Mouse (Mus musculus) limb, embryonic 14.5 days (tissue): ENCODE measurements around the gene Ncoa5. TPM values are rescaled to one million over a fixed set of nuclear protein-coding genes. Genes with fewer than 3 reads are reported as not detected.

ENCODE experiments used
- ATAC-seq: fragments of 200-750 bp; cut with Nextera tagmentation; 2 replicates; pipeline ENCODE4 v1.8.0; 2017; ENCODE audit warnings: low read depth, moderate number of reproducible peaks, moderate TSS enrichment; ENCODE audit not compliant: low FRiP score
- DNase-seq: peaks from one replicate; pipeline ENCODE4 v3.0.0-alpha.2; 2015; ENCODE audit warnings: low spot score
- H3K27ac ChIP-seq: fragments of 300-500 bp; sonication (generic); replicated peaks from 2 replicates; pipeline ENCODE4 v1.5.1; 2014; ENCODE audit warnings: low read depth, mild to moderate bottlenecking, low read length, moderate library complexity, mixed read lengths
- H3K27me3 ChIP-seq: fragments of 300-500 bp; sonication (generic); 2 replicates; pipeline ENCODE4 v1.6.1; 2014; ENCODE audit warnings: low read length, mixed read lengths; ENCODE audit not compliant: control insufficient read depth, insufficient read depth
- H3K36me3 ChIP-seq: fragments of 300-500 bp; sonication (generic); 2 replicates; pipeline ENCODE4 v1.6.1; 2014; ENCODE audit warnings: mild to moderate bottlenecking, low read length, moderate library complexity, mixed read lengths; ENCODE audit not compliant: control insufficient read depth, insufficient read depth
- H3K4me1 ChIP-seq: fragments of 300-500 bp; sonication (generic); 2 replicates; pipeline ENCODE4 v1.6.1; 2014; ENCODE audit warnings: antibody characterized with exemption, low read length, mixed read lengths; ENCODE audit not compliant: control insufficient read depth, insufficient read depth
- H3K4me2 ChIP-seq: fragments of 300-500 bp; sonication (generic); replicated peaks from 2 replicates; pipeline ENCODE4 v1.6.1; 2014; ENCODE audit warnings: low read depth, mild to moderate bottlenecking, low read length, moderate library complexity; ENCODE audit not compliant: severe bottlenecking
- H3K4me3 ChIP-seq: fragments of 300-500 bp; sonication (generic); replicated peaks from 2 replicates; pipeline ENCODE4 v1.5.1; 2014; ENCODE audit warnings: low read length
- H3K9ac ChIP-seq: fragments of 300-500 bp; sonication (generic); 2 replicates; pipeline ENCODE4 v1.6.1; 2014; ENCODE audit warnings: mild to moderate bottlenecking, low read depth, low read length, moderate library complexity; ENCODE audit not compliant: severe bottlenecking
- H3K9me3 ChIP-seq: fragments of 300-500 bp; sonication (generic); 2 replicates; pipeline ENCODE4 v1.6.1; 2016; ENCODE audit warnings: low read length; ENCODE audit not compliant: control insufficient read depth
- POLR2A ChIP-seq: fragments of 200-500 bp; IDR thresholded peaks from 2 replicates; pipeline ENCODE4 v1.8.0; 2012; ENCODE audit warnings: inconsistent platforms, mild to moderate bottlenecking, moderate library complexity, borderline replicate concordance; ENCODE audit not compliant: insufficient read depth, insufficient read length; ENCODE audit errors: extremely low read depth
- WGBS: fragments of 180-500 bp; shearing (Covaris S2); extraction: QIAGEN DNeasy Blood & Tissue Kit; methylation state at CpG from one replicate; pipeline ENCODE4 v1.1.7; 2014; 5-methylcytosine and 5-hydroxymethylcytosine counted together
- polyA plus RNA-seq, 2 experiments: library from polyadenylated mRNA; depleted of rRNA in 1 of 2; stranded (reverse) in 1 of 2; unstranded in 1 of 2; fragments of >200 nt; fragmentation: Nextera tagmentation in 1 of 2; extraction: Ambion mirVana in 1 of 2; gene quantifications; 2 replicates each; pipeline versions ENCODE4 v1.2.1 to v1.2.3; 2012 to 2014

The Ncoa5 gene
- polyA plus RNA-seq, 2 experiments: 58.7 to 77.3 TPM

- Histone ChIP-seq H3K27ac (no peak overlapping the region), H3K4me2 (no peak overlapping the region), H3K36me3 (no peaks in the 10 kb centered on the region), H3K4me3 (no peak overlapping the region), H3K9ac (no peak overlapping the region), H3K4me1 (peaks cover 13% of the 10 kb centered on the region), H3K27me3 (peaks cover 50% of the 10 kb centered on the region), H3K9me3 (no peaks in the 10 kb centered on the region)
- WGBS: 80% methylated on average over 4 of the region's 4 CpGs
- no peak for ATAC-seq
- no peak for TF ChIP-seq POLR2A
- no peak for DNase-seq
These were observed 82.9 kb downstream of the Ncoa5 start for GRCm38 (mm10) chr2:164951745-164952144.

GRCm38 (mm10) chr2:164950501-164950900 is 84.2 kb downstream of the Ncoa5 start:
- peaks cover 50% of the 10 kb centered on the region for H3K27me3 ChIP-seq
- no peak for DNase-seq
- no peaks in the 10 kb centered on the region for H3K9me3 ChIP-seq
- no peak overlapping the region for H3K4me2 ChIP-seq
- H3K27ac ChIP-seq: no peak overlapping the region
- no peak for TF ChIP-seq POLR2A
- no peak overlapping the region for H3K9ac ChIP-seq
- 30% methylated on average over 13 of the region's 13 CpGs for WGBS
- no peak for ATAC-seq
- H3K4me3 ChIP-seq: no peak overlapping the region
- no peaks in the 10 kb centered on the region for H3K36me3 ChIP-seq
- peaks cover 13% of the 10 kb centered on the region for H3K4me1 ChIP-seq

Other genes starting within 250 kb of the Ncoa5 start
- gene Snx21, start 249.0 kb downstream of the Ncoa5 start, polyA plus RNA-seq (2012; rRNA removed): 26.0 and 35.0 TPM in 2 replicates
- 29.2 and 34.0 TPM in 2 replicates for gene Snx21, start 249.0 kb downstream of the Ncoa5 start, polyA plus RNA-seq (2014; fragmentation: Nextera tagmentation; extraction: Ambion mirVana)
- 31.5 and 41.2 TPM in 2 replicates for gene Acot8, start 230.0 kb downstream of the Ncoa5 start, polyA plus RNA-seq (2012; rRNA removed)
- gene Acot8, start 230.0 kb downstream of the Ncoa5 start, polyA plus RNA-seq (2014; fragmentation: Nextera tagmentation; extraction: Ambion mirVana): 14.0 and 15.2 TPM in 2 replicates
- 4.3 and 4.9 TPM in 2 replicates for gene Zswim3, start 229.8 kb downstream of the Ncoa5 start, polyA plus RNA-seq (2012; rRNA removed)
- gene Zswim3, start 229.8 kb downstream of the Ncoa5 start, polyA plus RNA-seq (2014; fragmentation: Nextera tagmentation; extraction: Ambion mirVana): 6.9 and 7.0 TPM in 2 replicates
- gene Zswim1, start 212.2 kb downstream of the Ncoa5 start, polyA plus RNA-seq (2012; rRNA removed): 9.1 and 11.2 TPM in 2 replicates
- 19.5 and 19.9 TPM in 2 replicates for gene Zswim1, start 212.2 kb downstream of the Ncoa5 start, polyA plus RNA-seq (2014; fragmentation: Nextera tagmentation; extraction: Ambion mirVana)
- gene Spata25, start 206.3 kb downstream of the Ncoa5 start, polyA plus RNA-seq (2012; rRNA removed): 0.09 and 0.13 TPM in 2 replicates
- not detected in 2 replicates for gene Spata25, start 206.3 kb downstream of the Ncoa5 start, polyA plus RNA-seq (2014; fragmentation: Nextera tagmentation; extraction: Ambion mirVana)
- gene Ctsa, start 202.0 kb downstream of the Ncoa5 start, polyA plus RNA-seq (2012; rRNA removed): 197 and 285 TPM in 2 replicates
- gene Ctsa, start 202.0 kb downstream of the Ncoa5 start, polyA plus RNA-seq (2014; fragmentation: Nextera tagmentation; extraction: Ambion mirVana): 147 and 163 TPM in 2 replicates
- gene Neurl2, start 201.4 kb downstream of the Ncoa5 start, polyA plus RNA-seq (2012; rRNA removed): 7.2 and 8.5 TPM in 2 replicates
- gene Neurl2, start 201.4 kb downstream of the Ncoa5 start, polyA plus RNA-seq (2014; fragmentation: Nextera tagmentation; extraction: Ambion mirVana): 5.5 and 7.6 TPM in 2 replicates
- gene Pltp, start 177.2 kb downstream of the Ncoa5 start, polyA plus RNA-seq (2012; rRNA removed): 45.5 and 55.3 TPM in 2 replicates
- gene Pltp, start 177.2 kb downstream of the Ncoa5 start, polyA plus RNA-seq (2014; fragmentation: Nextera tagmentation; extraction: Ambion mirVana): 51.1 and 56.2 TPM in 2 replicates
- 40.5 and 48.6 TPM in 2 replicates for gene Pcif1, start 155.6 kb downstream of the Ncoa5 start, polyA plus RNA-seq (2012; rRNA removed)
- 66.4 and 73.0 TPM in 2 replicates for gene Pcif1, start 155.6 kb downstream of the Ncoa5 start, polyA plus RNA-seq (2014; fragmentation: Nextera tagmentation; extraction: Ambion mirVana)
- gene Zfp335, start 123.1 kb downstream of the Ncoa5 start, polyA plus RNA-seq (2012; rRNA removed): 37.9 and 48.9 TPM in 2 replicates
- gene Zfp335, start 123.1 kb downstream of the Ncoa5 start, polyA plus RNA-seq (2014; fragmentation: Nextera tagmentation; extraction: Ambion mirVana): 13.7 and 17.7 TPM in 2 replicates
- gene Mmp9, start 94.1 kb downstream of the Ncoa5 start, polyA plus RNA-seq (2012; rRNA removed): 16.7 and 20.3 TPM in 2 replicates
- 13.6 and 19.1 TPM in 2 replicates for gene Mmp9, start 94.1 kb downstream of the Ncoa5 start, polyA plus RNA-seq (2014; fragmentation: Nextera tagmentation; extraction: Ambion mirVana)
- 6.9 and 7.0 TPM in 2 replicates for gene Slc12a5, start 74.1 kb downstream of the Ncoa5 start, polyA plus RNA-seq (2012; rRNA removed)
- gene Slc12a5, start 74.1 kb downstream of the Ncoa5 start, polyA plus RNA-seq (2014; fragmentation: Nextera tagmentation; extraction: Ambion mirVana): 0.72 and 0.88 TPM in 2 replicates
- 9.7 and 11.7 TPM in 2 replicates for gene Cd40, start 20.8 kb upstream of the Ncoa5 start, polyA plus RNA-seq (2012; rRNA removed)
- gene Cd40, start 20.8 kb upstream of the Ncoa5 start, polyA plus RNA-seq (2014; fragmentation: Nextera tagmentation; extraction: Ambion mirVana): 7.4 and 9.1 TPM in 2 replicates
- gene 1700025C18Rik, start 55.9 kb upstream of the Ncoa5 start, polyA plus RNA-seq (2012; rRNA removed): not detected in 2 replicates
- not detected in 2 replicates for gene 1700025C18Rik, start 55.9 kb upstream of the Ncoa5 start, polyA plus RNA-seq (2014; fragmentation: Nextera tagmentation; extraction: Ambion mirVana)
- 0.30 and 0.42 TPM in 2 replicates for gene Cdh22, start 200.0 kb upstream of the Ncoa5 start, polyA plus RNA-seq (2012; rRNA removed)
- gene Cdh22, start 200.0 kb upstream of the Ncoa5 start, polyA plus RNA-seq (2014; fragmentation: Nextera tagmentation; extraction: Ambion mirVana): 0.29 and 0.40 TPM in 2 replicates